Mouse (Mus musculus): ENCODE measurements around the gene Ear1.
"Not testable (repeated sequence)": the region's sequence is repeated elsewhere in the genome, so short reads cannot be mapped to it uniquely, and the experiment has no call there.

GRCm38 (mm10) chr14:43840976-43841375, 34.3 kb downstream of the Ear1 start:
- TF ChIP-seq CTCF, EP300 (IDR thresholded peaks at IDR 0.05): not testable (repeated sequence)
